Mouse (Mus musculus) heart, postnatal 0 days (tissue): ENCODE measurements around the gene Nox4.

Experiments used
- CTCF ChIP-seq: IDR thresholded peaks from 2 replicates; pipeline ENCODE4 v1.5.1; 2016; ENCODE audit warnings: antibody characterized with exemption, control low read depth, low read depth
- EP300 ChIP-seq: IDR thresholded peaks from 2 replicates; pipeline ENCODE4 v1.6.1; 2016; ENCODE audit warnings: antibody characterized with exemption, low read depth

GRCm38 (mm10) chr7:87321571-87321970 is 75.7 kb downstream of the Nox4 start:
- TF ChIP-seq CTCF: no peak
- no peak for TF ChIP-seq EP300
